Mouse (Mus musculus) adrenal gland, adult (tissue): ENCODE data around the gene Rag2.

Experiments
- DNase-seq, 2 experiments: peaks; one replicate each; pipeline ENCODE4 v3.0.0; 2022 to 2023; ENCODE audit warnings: low spot score in 1 of 2; ENCODE audit not compliant: inconsistent age in 2 of 2

Gene Rag2

GRCm38 (mm10) chr2:101623042-101623441, 1.5 kb upstream of the Rag2 start:
- DNase-seq = no peak

GRCm38 (mm10) chr2:101624011-101624410, 507 bp upstream of the Rag2 start:
- no peak for DNase-seq

- DNase-seq = no peak
These were observed 2.7 kb downstream of the Rag2 start for GRCm38 (mm10) chr2:101627227-101627626.

GRCm38 (mm10) chr2:101628297-101629236, 4.0 kb downstream of the Rag2 start:
- peak; percentile 86 to 97 for DNase-seq

- DNase-seq = no peak
These were observed 14.7 kb downstream of the Rag2 start for GRCm38 (mm10) chr2:101638979-101639839.

GRCm38 (mm10) chr2:101639840-101640350, 15.4 kb downstream of the Rag2 start:
- DNase-seq = no peak

- DNase-seq = no peak
These were observed 21.3 kb downstream of the Rag2 start for GRCm38 (mm10) chr2:101645841-101646240.

GRCm38 (mm10) chr2:101648361-101648760, 23.8 kb downstream of the Rag2 start:
- no peak for DNase-seq

- no peak for DNase-seq
These were observed 24.7 kb downstream of the Rag2 start, which contains the start of the genes Rag1 and B230118H07Rik for GRCm38 (mm10) chr2:101649114-101649671. Gene Rag1, minus strand, starts transcription at chr2:101649501. Gene B230118H07Rik, minus strand, starts transcription at chr2:101649532.

- DNase-seq = no peak
These were observed 25.9 kb downstream of the Rag2 start for GRCm38 (mm10) chr2:101650446-101650845.

- no peak for DNase-seq
These were observed 27.8 kb downstream of the Rag2 start for GRCm38 (mm10) chr2:101652204-101652920.

GRCm38 (mm10) chr2:101652921-101653597, 28.5 kb downstream of the Rag2 start:
- peak; percentile 54 to 89 for DNase-seq

- DNase-seq = no peak
These were observed 36.0 kb downstream of the Rag2 start for GRCm38 (mm10) chr2:101660536-101660935.

GRCm38 (mm10) chr2:101665058-101665702, 40.7 kb downstream of the Rag2 start:
- peak; percentile 53 to 90 for DNase-seq

- DNase-seq = no peak
These were observed 41.2 kb downstream of the Rag2 start for GRCm38 (mm10) chr2:101665703-101666092.

GRCm38 (mm10) chr2:101668751-101669150, 44.2 kb downstream of the Rag2 start:
- DNase-seq = no peak

GRCm38 (mm10) chr2:101673547-101673946, 49.0 kb downstream of the Rag2 start:
- no peak for DNase-seq

- peak; percentile 89 to 95 for DNase-seq
These were observed 53.9 kb downstream of the Rag2 start, which contains the start of gene Traf6 for GRCm38 (mm10) chr2:101678236-101679021. Gene Traf6, plus strand, starts transcription at chr2:101678429.
